Mouse (Mus musculus) testis, postnatal 14 days (tissue): Measurements from ENCODE around the gene Tap1.
"Not testable (repeated sequence)": the region's sequence is repeated elsewhere in the genome, so short reads cannot be mapped to it uniquely, and the experiment has no call there.

Experiments used
- DNase-seq: peaks from one replicate; pipeline ENCODE4 v3.0.0; 2021; ENCODE audit warnings: low spot score

Gene Tap1

DNA sequence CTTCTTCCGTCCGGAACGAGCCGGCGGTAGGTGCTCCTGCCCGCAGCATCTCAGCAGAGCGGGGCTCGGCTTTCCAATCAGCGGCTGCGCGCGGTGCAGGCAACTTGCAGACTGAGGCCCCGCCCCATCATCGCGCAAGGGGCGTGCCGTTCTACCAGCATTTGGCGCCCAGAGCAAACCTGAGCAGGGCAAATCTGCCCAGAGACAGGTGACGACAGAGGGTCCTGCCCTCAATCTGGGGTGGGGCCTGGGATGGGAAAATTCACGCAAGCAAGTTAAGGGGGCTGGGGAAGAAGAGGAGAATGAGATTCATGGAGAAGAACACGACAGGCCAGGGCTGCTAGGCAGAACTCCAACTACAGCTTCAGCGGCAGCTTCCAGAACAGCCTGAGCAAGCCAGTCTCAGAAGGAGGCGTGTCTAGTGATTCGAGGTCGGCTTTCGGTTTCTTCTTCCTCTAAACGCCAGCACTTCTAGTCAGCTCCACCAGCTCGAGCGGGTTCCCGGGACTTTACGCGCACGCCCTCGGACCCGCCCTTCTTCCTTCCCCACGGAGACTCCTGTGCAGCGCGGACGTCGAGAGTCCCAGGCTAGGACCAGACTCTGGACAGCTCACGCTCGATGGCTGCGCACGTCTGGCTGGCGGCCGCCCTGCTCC lies at the start of gene Tap1, which contains the start of gene Psmb9:
Tap1 (plus strand) TSS at position 293 of the 656 bp plus-strand sequence.
Psmb9 (minus strand) TSS at position 504 of the 656 bp plus-strand sequence.
- DNase-seq, result peak; percentile 89

DNA sequence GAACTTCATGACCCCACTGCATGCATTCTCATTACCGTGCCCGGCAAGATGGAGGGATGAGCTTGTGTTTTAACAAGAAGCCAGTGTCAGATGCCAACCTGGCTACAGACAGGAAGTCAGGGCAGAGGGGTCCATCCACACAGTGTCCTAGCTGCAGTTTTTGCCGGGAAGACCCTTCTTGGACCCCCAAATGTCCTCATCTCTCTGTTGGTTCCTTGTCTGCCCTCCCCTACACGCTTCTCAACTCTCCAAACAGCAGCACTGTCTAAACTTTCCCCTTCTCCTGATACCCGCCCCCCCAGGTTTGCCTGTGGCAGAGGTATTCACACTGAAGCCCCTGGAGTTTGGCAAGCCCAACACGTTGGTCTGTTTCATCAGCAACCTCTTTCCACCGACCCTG lies 49.8 kb upstream of the Tap1 start:
- DNase-seq, result no peak

DNA sequence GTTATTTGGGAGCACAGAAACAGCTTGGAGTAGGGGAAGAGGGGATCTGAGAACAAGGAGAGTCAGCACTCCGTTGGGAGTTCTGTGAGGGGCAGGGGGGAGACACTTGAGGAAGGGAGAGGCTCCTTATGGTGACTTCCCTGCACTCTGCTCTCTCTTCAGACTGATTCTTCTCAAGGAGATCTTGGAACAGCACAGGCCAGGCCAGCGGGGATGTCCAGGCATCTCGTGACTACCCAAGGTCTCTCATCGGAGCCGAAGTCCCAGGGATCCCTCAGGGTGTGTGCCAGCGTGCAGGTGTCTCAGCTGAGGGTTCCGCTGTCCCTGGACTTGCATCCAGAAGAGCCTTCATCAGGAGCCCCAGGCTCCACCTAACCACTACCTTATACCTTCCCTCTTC lies 48.7 kb upstream of the Tap1 start:
- no peak for DNase-seq

DNA sequence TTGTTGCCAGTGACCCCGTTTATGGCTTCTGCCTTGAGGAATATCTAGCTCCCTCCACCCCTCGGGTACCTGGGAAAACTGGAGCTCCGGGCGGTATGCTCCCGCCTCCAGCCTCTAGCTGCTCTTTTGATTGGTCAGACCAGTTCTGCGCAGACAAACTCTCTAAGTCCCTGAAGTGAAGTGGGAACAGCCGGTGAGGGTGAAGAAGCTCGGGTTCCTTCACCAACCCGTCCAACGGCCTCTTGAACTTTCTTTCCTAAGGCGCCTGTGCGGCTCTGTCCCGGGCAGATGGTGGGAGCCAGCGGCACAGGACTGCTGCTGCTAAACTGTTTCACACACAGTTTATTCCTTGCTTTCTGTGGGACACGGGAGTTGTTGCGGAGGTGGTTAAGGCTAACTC lies 47.9 kb upstream of the Tap1 start:
- no peak for DNase-seq

DNA sequence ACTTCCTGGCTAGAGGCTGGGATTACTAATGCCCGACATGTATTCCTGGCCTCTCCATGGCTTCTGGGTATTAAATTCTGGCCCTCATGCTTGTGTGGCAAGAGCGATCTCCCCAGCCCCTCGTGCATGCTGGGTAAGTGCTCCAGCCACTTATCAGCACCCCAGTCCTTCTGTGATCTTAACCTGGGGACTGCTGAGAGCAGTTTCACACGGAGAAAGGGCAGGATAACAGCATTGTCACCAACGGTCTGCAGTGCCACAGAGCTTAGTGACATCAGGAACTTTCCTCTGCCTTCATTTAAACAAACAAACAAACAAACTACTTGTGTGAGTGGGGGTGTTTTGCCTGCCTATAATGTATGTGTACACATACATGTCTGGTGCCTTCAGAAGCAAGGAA lies 47.1 kb upstream of the Tap1 start:
- DNase-seq, result no peak

DNA sequence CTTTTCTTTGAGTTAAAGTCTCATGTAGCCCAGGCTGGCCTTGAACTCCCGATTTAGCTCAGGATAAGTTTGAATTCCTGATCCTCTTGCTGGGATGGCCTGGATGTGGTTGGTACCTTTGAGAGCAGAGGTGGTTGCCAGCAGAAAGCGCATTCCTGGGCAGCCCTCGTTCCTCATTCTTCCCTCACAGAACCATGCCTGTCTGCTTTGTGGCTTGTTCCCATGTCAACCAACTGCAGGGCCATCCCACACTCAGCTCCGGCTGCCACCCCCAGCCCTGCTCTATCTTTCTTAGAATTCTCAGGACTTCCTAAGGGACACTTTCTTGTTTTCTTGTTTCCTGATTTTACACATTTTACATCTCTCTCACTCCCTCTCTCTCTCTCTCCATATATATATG lies 45.9 kb upstream of the Tap1 start:
- DNase-seq, result no peak

DNA sequence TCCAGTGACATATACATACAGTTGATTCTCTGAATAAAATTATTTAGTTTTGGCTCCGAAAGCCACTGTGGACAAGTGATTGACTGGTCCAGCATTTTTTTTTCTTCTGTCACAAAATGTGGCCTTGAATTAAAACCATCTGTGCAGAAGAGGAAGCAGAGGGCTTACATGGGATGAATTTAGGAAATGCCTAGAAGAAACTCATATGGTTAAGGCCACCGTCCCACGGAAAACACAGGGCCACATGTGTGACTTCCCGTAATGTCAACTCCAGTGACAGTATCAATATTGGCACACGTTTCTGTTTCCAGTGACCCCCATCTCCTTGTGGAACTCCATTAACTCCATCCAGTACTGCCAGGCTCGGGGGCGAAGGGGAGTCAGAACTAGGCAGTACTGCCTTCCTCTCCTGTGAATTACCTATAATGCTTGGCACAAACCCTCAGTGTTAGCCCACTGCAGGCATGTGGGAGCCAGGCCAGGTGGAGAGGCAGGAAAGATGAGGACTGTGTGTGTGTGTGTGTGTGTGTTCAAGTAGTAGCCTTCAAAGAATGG lies 44.8 kb upstream of the Tap1 start:
- no peak for DNase-seq

DNA sequence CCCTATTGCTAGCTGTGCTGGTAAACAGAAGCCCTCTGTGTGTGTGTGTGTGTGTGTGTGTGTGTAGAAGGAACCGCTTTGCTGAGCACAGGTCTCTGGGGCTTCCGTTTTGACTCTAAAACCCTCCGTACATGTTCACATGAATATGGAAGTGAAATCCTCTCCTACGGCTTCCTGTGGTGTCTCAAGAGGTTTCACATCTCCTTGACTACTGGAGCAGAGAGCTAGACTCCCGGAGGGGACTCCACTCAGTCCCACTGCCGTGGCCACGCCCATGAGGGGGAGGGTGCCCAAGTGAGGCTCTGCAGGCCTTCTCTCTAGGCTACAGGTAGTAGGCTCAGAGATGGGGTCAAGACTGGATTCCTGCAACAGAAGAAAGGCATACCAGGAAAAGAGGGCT lies 44.3 kb upstream of the Tap1 start, which contains the start of gene H2-DMb2:
H2-DMb2 (plus strand) TSS at position 275 of the 400 bp plus-strand sequence.
- DNase-seq, result no peak

DNA sequence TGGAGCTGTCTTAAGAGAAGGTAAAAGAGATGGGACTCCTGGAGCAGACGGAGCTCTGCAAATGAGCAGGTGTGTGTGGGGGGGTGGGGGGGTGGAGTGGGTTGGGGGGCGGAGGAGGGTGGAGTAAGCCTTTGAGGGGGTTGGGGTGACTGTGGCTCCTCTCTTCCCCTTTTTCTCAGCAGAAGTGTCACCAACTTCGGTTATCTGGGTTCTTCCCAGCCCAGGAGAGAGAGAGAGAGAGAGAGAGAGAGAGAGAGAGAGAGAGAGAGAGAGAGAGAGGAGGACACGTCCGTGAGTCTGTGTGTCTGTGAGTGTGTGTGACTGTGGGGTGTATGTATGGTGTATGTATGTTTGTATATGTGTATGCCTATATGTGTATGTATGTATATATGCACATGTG lies 43.9 kb upstream of the Tap1 start:
- DNase-seq, result no peak

DNA sequence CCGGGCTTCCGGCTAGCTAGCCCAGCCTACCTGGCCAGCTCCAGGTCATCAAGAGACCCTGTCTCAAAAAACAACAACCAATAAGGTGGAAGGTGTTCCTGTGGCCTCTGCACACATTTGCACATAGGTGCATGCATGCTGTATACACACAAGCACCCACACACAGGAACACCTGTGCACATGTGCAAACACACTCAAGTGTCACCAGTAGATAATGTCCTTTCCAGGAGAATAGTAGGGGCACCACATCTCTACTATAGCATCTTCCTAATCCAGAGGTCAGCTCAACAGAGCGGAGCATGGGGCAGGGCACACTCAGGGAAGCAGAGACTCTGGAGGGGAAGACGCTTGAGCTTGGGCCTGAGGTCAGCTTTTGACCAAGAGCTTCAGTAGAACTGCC lies 43.1 kb upstream of the Tap1 start:
- DNase-seq, result not testable (repeated sequence)

DNA sequence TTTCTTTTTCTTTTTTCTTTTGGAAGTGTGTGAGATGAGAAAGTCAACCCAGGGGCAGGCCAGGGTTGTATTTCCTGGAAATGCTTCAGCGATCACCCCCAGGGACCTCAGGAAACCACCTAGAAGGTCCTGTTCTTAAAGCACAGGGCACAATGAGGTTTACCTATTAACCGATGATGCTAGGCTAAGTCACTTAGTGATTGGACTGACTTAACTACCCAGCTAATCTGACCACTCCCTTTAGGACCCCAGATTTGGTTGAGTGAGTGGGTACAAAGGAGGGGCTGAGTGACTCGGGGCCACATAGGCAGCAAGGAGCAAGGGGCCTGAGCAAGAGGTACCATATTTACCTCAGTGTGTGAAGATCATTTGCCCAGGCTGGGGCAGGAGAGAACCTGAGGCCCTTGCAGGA lies 42.4 kb upstream of the Tap1 start:
- no peak for DNase-seq

DNA sequence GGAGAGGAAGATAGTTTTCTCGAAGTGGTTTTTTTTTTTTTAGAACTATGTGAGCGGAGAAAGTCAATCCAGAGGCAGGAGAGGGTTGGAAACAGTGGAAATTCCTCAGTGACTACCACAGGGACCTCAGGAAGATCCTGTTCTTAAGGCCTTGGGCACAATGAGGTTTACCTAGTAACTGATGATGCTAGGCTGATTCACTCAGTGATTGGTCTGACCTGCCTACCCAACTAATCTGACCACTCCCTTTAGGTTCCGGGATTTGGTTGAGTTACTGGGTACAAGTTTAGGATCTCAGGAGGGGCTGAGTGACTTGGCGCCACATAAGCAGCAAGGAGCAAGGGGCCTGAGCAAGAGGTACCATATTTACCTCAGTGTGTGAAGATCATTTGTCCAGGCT lies 34.4 kb upstream of the Tap1 start, which contains the start of gene H2-DMb1:
H2-DMb1 (plus strand) TSS at position 150 of the 400 bp plus-strand sequence.
- no peak for DNase-seq

DNA sequence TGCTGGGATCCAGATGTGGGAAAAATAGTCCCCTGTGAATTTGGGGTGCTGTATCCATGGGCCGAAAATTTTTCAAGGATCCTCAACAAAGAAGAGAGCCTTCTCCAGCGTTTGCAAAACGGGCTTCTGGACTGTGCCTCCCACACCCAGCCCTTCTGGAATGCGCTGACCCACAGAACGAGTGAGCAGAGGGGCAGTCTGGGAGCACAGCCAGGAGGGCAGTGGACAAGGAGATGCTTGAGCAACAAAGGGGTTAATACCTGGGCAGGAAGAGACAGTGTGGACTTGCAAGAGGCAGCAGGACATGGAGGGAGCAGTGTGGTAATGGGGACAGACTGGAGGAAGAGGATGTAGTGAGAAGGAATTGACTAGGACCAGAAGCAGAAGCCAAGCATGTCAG lies 31.8 kb upstream of the Tap1 start:
- no peak for DNase-seq

DNA sequence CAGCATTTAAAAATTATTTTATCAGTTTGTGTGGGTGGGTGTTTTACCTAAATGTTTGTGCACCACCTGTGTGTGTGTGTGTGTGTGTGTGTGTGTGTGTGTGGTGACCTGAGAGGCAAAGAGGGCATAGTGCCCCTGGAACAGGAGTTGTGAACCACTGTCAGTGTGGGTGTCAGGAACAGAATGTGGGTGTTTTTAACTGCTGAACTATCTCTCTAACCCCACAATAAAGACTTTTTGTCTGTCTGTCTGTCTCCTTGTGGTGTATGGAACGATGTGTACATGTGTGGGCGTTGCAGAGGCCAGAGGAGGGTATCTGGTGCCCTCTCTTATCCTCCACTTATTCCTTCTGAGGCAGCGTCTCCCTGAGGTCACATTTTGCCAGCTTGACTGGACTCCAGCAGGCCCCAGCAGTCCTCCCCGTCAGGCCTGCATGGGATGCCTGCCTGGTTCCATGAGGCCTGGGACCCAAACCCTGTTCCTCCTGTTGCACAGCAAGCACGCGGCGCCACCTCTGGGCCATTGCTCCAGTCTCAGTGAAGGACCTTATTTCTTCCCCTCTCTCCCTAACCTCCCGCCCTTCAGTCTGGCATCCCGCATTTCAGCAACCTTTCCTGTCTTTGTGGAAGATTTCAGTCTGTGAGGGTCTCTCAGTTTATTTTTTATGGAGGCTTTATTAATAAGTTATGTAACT lies 23.0 kb upstream of the Tap1 start:
- DNase-seq, result no peak

DNA sequence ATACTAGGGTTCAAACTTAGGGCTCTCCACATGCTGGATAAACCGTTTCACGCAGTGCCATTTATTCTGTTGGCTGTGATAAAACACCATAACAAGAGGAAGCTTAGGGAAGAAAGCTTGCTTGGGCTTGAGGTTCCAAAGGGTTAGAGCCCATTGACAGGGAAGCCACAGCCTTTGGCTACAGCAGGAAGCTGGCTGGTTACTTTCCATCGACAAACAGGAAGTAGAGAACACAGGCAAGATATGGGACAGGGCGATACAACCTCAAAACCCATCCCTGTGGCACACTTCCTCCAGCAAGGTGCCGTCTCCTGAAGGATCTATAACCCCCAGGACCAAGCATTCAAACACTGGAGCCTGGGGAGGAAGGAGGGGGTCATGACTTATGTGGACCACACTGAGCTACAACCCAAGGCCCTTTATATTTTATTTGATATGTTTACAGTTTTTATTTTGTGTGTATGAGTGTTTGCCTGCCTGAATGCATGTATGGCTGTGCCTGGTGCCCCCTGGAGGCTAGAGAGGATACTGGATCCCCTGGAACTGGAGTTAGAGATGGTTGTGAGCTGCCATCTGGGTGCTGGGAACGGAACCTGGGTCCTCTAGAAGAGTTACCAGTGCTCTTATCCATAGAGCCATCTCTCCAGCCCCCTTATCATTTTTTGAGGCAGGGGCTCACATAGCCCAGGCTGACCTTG lies 22.2 kb upstream of the Tap1 start:
- DNase-seq, result no peak

DNA sequence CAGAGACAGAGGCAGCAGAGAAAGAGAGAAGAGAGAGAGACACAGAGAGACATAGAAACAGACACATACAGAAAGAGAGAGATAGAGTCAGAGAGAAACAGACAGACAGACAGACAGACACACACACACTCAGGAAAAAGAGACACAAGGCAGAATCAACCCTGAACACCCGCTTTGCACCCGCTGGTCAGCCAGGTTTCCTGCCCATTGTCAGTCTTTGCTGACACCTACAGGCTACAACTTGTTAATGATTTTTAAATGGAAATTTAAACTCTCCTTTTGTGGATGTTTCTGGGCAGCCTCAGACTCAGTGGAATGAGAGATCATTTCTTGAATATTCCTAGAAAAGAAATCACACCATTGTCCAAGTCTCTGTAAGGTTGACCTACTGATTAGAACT lies 18.1 kb upstream of the Tap1 start:
- no peak for DNase-seq

DNA sequence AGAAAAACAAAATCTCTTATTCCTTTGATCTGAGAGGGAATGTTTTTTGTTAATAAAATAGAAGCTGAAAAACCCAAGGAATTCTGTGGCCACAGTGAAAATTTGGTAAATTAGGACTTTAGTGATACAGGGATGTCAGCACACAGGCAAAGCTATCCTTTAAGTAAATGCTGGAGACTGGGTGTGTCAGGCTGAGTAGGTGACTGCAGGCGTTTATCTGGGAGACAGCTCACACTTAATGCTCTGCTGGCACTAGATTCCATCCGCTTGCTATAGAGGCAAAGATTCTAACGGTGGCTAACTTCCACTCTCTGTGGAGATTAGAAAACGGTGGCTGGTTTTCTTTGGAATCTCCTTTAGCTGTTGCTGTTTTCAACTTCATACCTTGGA lies 16.9 kb upstream of the Tap1 start:
- DNase-seq, result no peak

DNA sequence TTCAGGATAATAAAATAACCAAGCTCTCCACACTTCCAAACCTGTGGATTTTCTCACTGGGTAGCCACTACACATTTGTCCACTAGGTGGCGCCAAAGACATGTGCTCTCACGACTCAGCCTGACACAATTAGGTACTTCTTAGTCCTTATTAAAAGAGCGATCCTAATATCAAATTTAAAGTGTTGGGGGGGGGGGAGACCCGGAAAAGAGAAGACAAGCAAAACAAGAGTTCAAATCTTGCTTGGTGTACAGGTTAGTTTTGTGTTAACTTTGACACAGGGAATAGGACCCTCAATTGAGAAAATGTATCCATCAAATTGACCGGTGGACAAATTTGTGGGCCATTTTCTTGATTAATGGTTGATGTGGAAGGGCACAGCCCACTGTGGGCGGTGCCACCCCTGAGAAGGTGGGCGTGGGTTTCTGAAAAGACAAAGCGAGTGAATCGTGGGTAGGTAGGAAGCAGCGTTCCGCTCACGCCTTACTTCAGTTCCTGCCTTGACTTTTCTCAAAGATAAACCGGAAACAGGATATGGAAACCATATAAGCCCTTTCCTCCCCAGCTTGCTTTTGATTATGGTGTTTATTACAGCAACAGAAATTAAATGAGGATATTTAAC lies 16.4 kb upstream of the Tap1 start:
- peak; percentile 66 for DNase-seq

DNA sequence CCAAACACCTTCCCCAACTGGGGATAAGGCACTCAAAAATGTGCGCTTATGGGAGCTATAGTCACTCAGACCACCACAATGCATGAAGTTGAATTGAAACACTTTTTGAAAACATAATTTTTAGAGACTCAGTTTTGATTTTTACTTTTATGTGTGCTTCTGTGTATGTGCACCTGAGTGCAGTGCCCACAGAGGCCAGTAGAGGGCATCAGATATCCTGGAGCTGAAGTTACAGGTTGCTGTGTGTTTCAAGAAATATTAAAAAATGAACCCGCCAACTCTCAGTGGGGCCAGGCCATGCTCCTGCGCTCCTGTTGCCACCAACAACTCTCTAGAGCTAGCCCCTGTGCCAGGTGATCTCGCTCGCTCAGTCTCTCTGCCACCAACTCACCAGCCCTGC lies 14.8 kb upstream of the Tap1 start:
- DNase-seq, result no peak

DNA sequence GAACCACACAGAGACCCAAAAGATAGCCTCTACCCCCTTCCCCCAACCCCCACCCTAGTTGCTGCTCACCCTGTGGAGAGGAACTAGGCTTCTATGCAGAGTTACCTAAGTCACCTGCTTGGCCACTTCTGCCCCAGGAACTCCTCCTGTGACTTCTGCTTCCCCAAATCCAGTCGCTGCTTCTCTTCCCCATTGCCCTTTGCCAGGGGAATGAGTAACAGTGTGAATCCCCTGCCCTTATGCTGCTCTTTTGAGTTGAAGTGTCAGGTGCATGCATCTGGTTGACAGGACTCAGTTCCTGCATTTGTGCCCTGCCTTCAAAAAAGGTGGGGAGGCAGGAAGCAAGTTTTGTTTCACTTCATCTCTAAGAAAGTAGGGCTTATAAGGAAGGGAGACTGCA lies 13.3 kb upstream of the Tap1 start:
- no peak for DNase-seq

DNA sequence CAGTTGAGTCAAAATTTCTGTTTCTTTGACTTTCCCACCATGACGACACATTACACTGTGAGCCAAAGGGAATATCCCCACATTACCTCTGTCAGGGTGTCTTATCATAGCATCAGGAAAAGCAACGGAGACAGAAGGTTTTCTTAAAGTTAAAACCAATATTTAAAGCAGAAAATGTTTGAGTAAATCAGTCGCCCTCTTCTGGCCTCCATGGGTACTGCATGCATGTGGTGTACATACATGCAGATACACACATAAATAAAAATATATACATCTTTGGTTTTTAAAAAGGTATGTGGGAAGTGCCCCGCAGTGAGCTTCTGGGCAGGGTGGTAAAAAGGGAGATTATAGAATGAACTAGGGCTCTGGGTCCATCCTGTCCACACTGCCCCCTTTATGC lies 10.2 kb upstream of the Tap1 start:
- no peak for DNase-seq

DNA sequence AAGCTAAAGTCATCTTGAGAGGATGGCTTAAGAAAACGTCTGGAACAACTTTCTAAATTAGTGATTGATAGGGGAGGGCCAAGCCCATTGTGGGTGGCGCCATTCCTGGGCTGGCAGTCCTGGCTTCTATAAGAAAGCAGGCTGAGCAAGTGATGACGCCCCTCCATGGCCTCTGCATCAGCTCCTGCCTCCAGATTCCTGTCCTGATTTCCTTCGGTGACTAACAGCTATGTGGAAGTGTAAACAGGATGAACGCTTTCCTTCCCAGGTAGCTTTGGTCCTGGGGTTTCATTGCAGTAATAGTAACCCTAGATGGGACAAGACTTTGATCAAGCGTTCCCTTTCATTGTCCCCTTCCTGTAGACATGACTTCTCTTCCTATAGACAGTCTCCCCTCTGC lies 8.3 kb upstream of the Tap1 start:
- DNase-seq, result no peak
